Mouse (Mus musculus) embryo, embryonic 10.5 days (tissue): ENCODE measurements at regions not wholly inside any gene's neighbourhood (a gene's known extent, or its start where the extent isn't known, plus 50 kb on each side); places are given as distances from the start of the nearest gene placed in this dataset.

Experiments
- DNase-seq: peaks from one replicate; pipeline ENCODE4 v3.0.0-alpha.2; 2015; ENCODE audit warnings: low spot score

DNA sequence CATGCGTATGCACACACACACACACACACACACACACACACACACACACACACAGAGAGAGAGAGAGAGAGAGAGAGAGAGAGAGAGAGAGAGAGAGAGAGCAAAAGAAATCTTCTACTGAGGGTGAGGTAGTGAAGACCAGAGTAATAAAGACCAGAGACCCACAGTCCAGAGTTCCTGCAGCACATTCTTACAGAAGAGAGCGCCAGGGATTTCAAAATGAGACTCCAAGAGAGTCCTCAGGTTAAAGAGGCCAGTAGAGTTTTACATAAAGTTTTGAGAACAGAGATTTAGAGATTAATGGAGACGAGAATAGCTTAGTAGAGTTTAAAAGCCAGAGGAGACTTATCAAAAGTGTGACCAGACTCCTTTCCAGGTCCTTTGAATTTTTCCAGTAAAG is 324.6 kb upstream of the Slc24a2 start:
- DNase-seq: no peak
